Mouse (Mus musculus) hindbrain, embryonic 11.5 days (tissue): ENCODE measurements at regions not wholly inside any gene's neighbourhood (a gene's known extent, or its start where the extent isn't known, plus 50 kb on each side); places are given as distances from the start of the nearest gene placed in this dataset.

Source experiments
- ATAC-seq: fragments of 200-750 bp; cut with Nextera tagmentation; 2 replicates; pipeline ENCODE4 v1.8.0; 2017; ENCODE audit warnings: mild to moderate bottlenecking, moderate TSS enrichment, moderate library complexity; ENCODE audit not compliant: low FRiP score
- DNase-seq: peaks from one replicate; pipeline ENCODE4 v3.0.0-alpha.2; 2015; ENCODE audit warnings: low spot score
- H3K27ac ChIP-seq: fragments of 300-500 bp; sonication (generic); 2 replicates; pipeline ENCODE4 v1.5.1; 2014; ENCODE audit warnings: mild to moderate bottlenecking, low read depth, low read length
- H3K27me3 ChIP-seq: fragments of 300-500 bp; sonication (generic); 2 replicates; pipeline ENCODE4 v1.6.1; 2014; ENCODE audit warnings: mild to moderate bottlenecking, low read length, moderate library complexity, mixed read lengths; ENCODE audit not compliant: control insufficient read depth, insufficient read depth
- H3K36me3 ChIP-seq: fragments of 300-500 bp; sonication (generic); 2 replicates; pipeline ENCODE4 v1.6.1; 2014; ENCODE audit warnings: mild to moderate bottlenecking, low read length, moderate library complexity, mixed read lengths; ENCODE audit not compliant: control insufficient read depth, insufficient read depth
- H3K4me1 ChIP-seq: fragments of 300-500 bp; sonication (generic); replicated peaks from 2 replicates; pipeline ENCODE4 v1.6.1; 2014; ENCODE audit warnings: low read length, mixed read lengths; ENCODE audit not compliant: control insufficient read depth, insufficient read depth
- H3K4me2 ChIP-seq: fragments of 300-500 bp; sonication (generic); replicated peaks from 2 replicates; pipeline ENCODE4 v1.6.1; 2014; ENCODE audit warnings: mild to moderate bottlenecking, low read depth, low read length
- H3K4me3 ChIP-seq: fragments of 300-500 bp; sonication (generic); 2 replicates; pipeline ENCODE4 v1.5.1; 2014; ENCODE audit warnings: low read depth, low read length
- H3K9ac ChIP-seq: fragments of 300-500 bp; sonication (generic); 2 replicates; pipeline ENCODE4 v1.6.1; 2014; ENCODE audit warnings: low read depth, low read length
- H3K9me3 ChIP-seq: fragments of 300-500 bp; sonication (generic); 2 replicates; pipeline ENCODE4 v1.6.1; 2016; ENCODE audit warnings: low read length; ENCODE audit not compliant: control insufficient read depth
- WGBS: fragments of 180-500 bp; shearing (Covaris S2); extraction: QIAGEN DNeasy Blood & Tissue Kit; methylation state at CpG from one replicate; pipeline ENCODE4 v1.1.7; 2014; 5-methylcytosine and 5-hydroxymethylcytosine counted together

GRCm38 (mm10) chr13:48746301-48746700 is 83.5 kb downstream of the Barx1 start:
- Histone ChIP-seq H3K4me2 (no peak overlapping the region), H3K4me3 (no peak overlapping the region), H3K4me1 (no peaks in the 10 kb centered on the region), H3K27ac (no peak overlapping the region), H3K9ac (no peak overlapping the region), H3K36me3 (no peaks in the 10 kb centered on the region), H3K27me3 (no peaks in the 10 kb centered on the region), H3K9me3 (no peaks in the 10 kb centered on the region)
- no peak for ATAC-seq
- WGBS: 56% methylated on average over 7 of the region's 7 CpGs
- DNase-seq: no peak
